Mouse (Mus musculus) cerebellum, adult 2 months (tissue): ENCODE measurements at regions not wholly inside any gene's neighbourhood (a gene's known extent, or its start where the extent isn't known, plus 50 kb on each side); places are given as distances from the start of the nearest gene placed in this dataset.

Experiments used
- DNase-seq, 2 experiments: peaks; one replicate each; pipeline ENCODE4 v3.0.0; 2021
- H3K27ac ChIP-seq: fragments of 200-500 bp; 2 replicates; pipeline ENCODE4 v1.5.1; 2012; ENCODE audit warnings: low read length, control low read depth, inconsistent platforms; ENCODE audit not compliant: insufficient read depth
- H3K27me3 ChIP-seq: fragments of 200-500 bp; 2 replicates; pipeline ENCODE4 v1.6.1; 2012; ENCODE audit warnings: inconsistent platforms, mild to moderate bottlenecking, low read length, moderate library complexity; ENCODE audit not compliant: control insufficient read depth, insufficient read depth
- H3K4me1 ChIP-seq: fragments of 200-500 bp; 2 replicates; pipeline ENCODE4 v1.6.1; 2011; ENCODE audit warnings: low read length; ENCODE audit not compliant: control insufficient read depth, insufficient read depth
- H3K4me3 ChIP-seq: fragments of 200-500 bp; replicated peaks from 2 replicates; pipeline ENCODE3; 2011; ENCODE audit warnings: mild to moderate bottlenecking, low read depth, low read length, control low read depth; ENCODE audit not compliant: insufficient read depth
- CTCF ChIP-seq: fragments of 200-500 bp; IDR thresholded peaks from 2 replicates; pipeline ENCODE4 v1.5.1; 2011; ENCODE audit warnings: low read depth, mild to moderate bottlenecking, control low read depth, low read length, moderate library complexity, borderline replicate concordance; ENCODE audit not compliant: insufficient read depth
- POLR2A ChIP-seq: fragments of 200-500 bp; IDR thresholded peaks from 2 replicates; pipeline ENCODE4 v1.6.1; 2011; ENCODE audit warnings: low read length, control low read depth, borderline replicate concordance; ENCODE audit not compliant: insufficient read depth
- WGBS: fragments of 180-500 bp; shearing (Covaris S2); methylation state at CpG from one replicate; pipeline ENCODE4 v1.1.7; 2018; 5-methylcytosine and 5-hydroxymethylcytosine counted together

DNA sequence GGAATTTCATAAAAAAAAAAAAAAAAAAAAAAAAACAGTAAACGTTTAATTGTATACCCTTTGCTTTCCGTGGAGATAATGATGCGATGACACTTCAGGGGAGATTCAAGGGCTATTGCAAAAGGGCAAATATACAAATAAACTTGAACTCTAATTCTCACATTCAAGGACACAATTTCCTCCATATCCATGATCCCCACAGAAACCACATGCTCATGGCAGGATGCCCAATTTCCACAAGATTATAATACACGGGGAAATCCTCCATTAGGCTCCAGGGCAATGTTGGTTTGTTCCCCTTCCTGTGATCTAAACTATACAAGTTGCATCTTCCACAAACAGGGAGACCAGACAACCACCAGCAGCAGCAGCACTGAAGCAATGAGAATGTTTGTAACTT is 781.4 kb downstream of the Nr2f2 start:
- Histone ChIP-seq H3K27me3 (no peaks in the 10 kb centered on the region), H3K4me1 (no peaks in the 10 kb centered on the region), H3K4me3 (no peak overlapping the region), H3K27ac (no peak overlapping the region)
- TF ChIP-seq CTCF (no peak), POLR2A (no peak)
- WGBS: 60% methylated on average over 4 of the region's 4 CpGs
- DNase-seq: no peak

DNA sequence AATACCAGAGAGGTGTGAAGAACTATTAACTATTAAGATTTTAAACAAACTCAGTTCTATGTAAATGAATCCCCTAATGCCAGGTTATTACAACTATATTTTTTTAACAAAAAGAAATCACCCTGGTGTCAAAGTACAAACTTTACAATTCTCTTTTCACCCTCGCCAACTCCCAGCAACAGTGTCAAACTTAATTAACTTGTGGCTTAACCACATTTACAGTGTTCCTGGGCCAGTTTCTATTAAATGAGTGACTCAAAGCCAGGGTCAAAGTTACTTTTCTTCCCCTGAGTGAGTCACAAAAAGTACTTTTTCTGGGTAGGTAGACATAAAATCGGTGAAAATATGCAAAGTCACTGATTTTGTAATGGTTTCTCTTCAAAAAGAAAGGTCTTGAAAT is 782.0 kb downstream of the Nr2f2 start:
- H3K27ac ChIP-seq: no peak overlapping the region
- no peak for TF ChIP-seq CTCF
- TF ChIP-seq POLR2A: no peak
- H3K27me3 ChIP-seq: no peaks in the 10 kb centered on the region
- no peak for DNase-seq
- H3K4me3 ChIP-seq: no peak overlapping the region
- no peaks in the 10 kb centered on the region for H3K4me1 ChIP-seq
- WGBS: 81% methylated on average over 2 of the region's 2 CpGs

DNA sequence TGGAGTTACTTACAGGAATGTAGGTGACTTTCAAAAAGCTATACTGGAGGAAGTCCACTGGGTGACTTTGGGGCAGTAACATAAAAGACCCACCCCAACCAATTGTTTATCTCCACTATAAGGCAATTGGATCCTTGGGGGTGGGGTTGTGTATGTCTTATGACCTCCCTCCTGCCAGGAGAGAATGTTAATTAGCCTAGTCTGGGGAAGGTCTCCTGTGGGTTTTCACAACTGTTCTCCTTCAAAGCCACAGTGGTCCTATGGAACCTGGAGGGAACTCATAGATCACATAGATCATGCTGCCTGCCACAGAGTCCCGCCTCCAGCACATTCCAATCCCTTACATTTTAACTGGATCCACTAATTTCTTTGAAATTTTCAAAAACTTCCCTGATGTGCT is 782.6 kb downstream of the Nr2f2 start:
- Histone ChIP-seq H3K4me1 (no peaks in the 10 kb centered on the region), H3K27ac (no peak overlapping the region), H3K4me3 (no peak overlapping the region), H3K27me3 (no peaks in the 10 kb centered on the region)
- WGBS: 69% methylated on average over 1 of the region's 1 CpGs
- no peak for TF ChIP-seq CTCF
- no peak for TF ChIP-seq POLR2A
- DNase-seq: no peak

DNA sequence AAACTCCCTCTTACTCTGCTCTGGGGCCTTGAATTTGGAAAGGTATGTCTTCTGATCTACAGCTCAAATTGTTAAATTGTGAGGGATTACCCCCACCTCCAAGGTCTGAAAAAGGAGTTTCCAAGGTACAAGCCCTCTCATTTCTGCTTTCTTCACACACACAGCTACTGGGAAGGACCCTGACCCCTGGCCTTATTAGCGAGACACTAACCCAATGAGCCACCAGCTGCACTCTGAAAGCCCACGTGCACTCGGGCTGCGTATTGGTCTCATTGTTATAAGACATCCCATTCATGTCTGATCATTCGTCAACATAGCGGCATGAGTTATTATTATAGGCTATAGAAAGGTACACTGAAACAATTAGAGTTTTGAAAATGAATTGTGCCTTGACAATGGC is 784.9 kb downstream of the Nr2f2 start:
- Histone ChIP-seq H3K27ac (no peak overlapping the region), H3K27me3 (no peaks in the 10 kb centered on the region), H3K4me1 (no peaks in the 10 kb centered on the region), H3K4me3 (no peak overlapping the region)
- TF ChIP-seq CTCF: no peak
- no peak for TF ChIP-seq POLR2A
- 54% methylated on average over 6 of the region's 6 CpGs for WGBS
- no peak for DNase-seq

DNA sequence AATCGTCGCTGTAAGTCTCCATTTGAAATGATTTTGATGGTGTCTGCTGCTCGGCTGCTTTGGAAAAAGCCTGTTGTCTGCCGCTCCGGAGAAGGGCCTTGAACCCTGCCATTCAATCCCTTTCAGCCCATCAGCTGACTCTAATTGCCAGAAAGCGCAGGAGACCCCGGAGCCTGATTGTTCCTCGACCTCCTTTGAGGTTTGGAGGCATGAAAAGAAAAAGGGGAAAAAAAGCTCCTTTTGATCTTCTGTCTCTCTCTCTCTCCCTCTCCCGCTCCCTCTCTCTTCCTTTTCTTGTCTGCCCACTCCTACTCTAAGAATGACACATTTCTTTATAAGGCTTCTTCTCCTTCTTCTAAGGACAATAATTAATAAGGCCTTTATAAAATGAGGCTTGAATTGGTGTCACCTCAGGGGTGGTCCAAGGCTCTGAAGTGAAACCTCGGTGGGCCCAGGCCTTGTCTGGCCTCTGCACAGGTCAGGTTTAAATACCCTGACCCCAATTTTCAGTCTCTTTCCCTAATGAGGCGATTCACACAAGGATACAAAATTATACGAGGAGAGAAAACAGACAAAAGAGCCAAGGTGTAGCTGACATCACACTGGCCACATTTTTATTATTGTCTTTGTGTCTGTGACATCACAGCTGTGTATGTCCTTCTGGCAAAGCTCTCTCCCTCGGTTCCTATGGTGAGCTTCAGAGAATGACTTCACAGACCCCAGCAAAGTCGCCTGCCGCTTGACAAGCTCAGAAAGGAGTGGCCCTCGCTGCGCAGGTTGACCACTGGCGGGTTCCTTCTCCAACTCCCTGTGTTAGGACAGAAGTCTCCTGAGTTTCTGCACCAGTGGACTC is 787.4 kb downstream of the Nr2f2 start:
- no peak overlapping the region for H3K27ac ChIP-seq
- no peak for DNase-seq
- TF ChIP-seq POLR2A: no peak
- TF ChIP-seq CTCF: no peak
- no peak overlapping the region for H3K4me3 ChIP-seq
- no peaks in the 10 kb centered on the region for H3K4me1 ChIP-seq
- 35% methylated on average over 18 of the region's 18 CpGs for WGBS
- H3K27me3 ChIP-seq: no peaks in the 10 kb centered on the region

DNA sequence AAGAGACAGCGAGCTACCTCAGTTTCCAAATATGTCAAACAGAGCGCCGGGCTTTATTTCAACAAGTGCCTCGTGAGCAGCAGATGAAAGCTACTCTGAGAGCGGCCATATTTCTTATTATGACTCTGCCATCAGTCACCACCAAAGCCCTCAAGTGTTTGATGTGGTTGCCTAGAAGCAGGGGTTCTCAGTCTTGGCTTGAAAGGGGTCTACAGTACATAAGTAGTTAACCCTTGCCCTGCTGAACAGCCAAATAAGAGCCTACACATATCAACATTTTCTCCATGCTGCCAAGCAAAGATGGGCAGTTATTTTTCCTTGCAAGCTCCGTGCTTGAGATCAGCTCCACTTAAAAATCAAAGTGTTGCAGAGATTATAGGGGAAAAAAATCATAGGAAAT is 788.8 kb downstream of the Nr2f2 start:
- no peaks in the 10 kb centered on the region for H3K27me3 ChIP-seq

DNA sequence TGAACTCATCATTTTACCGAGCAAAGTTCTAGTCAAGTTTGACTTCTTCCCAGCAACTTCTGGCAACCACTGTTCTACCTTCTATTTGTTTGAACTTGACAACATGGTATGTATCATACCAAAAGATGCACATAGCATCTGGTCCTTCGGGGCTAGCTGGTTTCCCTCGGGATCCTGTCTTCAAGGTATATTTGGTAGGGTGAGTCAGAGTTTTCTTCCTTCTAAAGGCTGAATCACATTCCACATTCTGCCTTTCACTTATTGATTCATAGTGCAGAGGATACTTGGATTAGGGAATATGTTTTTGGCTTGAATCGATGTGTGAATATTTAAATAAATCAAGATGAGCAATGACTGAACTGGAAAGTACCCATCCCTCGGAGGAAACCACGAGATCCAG is 789.9 kb downstream of the Nr2f2 start:
- Histone ChIP-seq H3K4me3 (no peak overlapping the region), H3K4me1 (no peaks in the 10 kb centered on the region), H3K27me3 (no peaks in the 10 kb centered on the region), H3K27ac (no peak overlapping the region)
- DNase-seq: no peak
- TF ChIP-seq POLR2A: no peak
- TF ChIP-seq CTCF: no peak
- WGBS: 86% methylated on average over 6 of the region's 6 CpGs

More for the DNA sequence above, 788.8 kb downstream of the Nr2f2 start:
- no peaks in the 10 kb centered on the region for H3K4me1 ChIP-seq
- no peak overlapping the region for H3K27ac ChIP-seq
- no peak for DNase-seq
- TF ChIP-seq POLR2A (no peak), CTCF (no peak)
- no peak overlapping the region for H3K4me3 ChIP-seq
- 49% methylated on average over 6 of the region's 6 CpGs for WGBS

DNA sequence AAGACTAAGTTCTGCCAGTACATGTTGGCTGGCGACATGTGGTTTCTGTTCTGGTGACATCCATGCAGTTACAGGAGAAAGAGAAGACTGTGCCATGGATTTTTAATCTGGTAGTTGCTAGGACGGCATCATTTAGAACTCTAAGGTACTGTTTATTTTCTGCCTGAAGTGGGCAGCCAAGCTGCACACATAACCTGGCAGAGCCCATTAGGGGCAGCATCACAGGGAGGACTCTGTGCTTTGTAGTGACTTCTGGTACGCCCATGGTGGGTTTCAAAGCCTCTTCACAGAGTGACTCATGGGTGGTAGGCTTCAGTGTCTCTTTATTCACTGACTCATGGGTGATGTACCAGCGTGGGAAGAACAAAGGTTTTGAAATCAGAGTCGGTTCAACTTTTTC is 792.8 kb downstream of the Nr2f2 start:
- no peaks in the 10 kb centered on the region for H3K27me3 ChIP-seq
- no peaks in the 10 kb centered on the region for H3K4me1 ChIP-seq
- WGBS: 65% methylated on average over 5 of the region's 5 CpGs
- no peak for DNase-seq
- no peak overlapping the region for H3K4me3 ChIP-seq
- TF ChIP-seq POLR2A: no peak
- TF ChIP-seq CTCF: no peak
- no peak overlapping the region for H3K27ac ChIP-seq
